ENCODE assay signal across 12 mouse cellular contexts in the genomic region with DNA sequence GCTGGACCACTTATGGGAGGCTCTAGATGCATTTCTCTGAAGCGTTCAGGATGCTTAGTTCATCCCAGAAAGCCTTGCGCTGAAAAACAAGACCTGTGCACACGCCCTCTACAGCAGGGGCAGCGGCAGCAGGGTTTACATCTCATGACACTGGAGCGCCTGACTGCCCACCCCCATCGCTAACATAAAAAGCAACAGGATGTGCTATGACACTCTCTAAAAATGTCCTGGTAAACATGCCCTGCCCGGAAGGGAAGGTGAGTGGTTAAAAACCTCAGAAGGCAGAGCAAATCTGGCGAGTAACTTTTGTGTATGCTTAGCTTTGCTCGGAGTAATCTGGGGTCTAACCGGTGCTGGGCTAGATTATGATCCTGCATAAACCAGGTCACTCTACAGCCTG.
A peak's percentile ranks its signal among the peaks of the same experiment; 100 is the strongest.
DNase-seq lines count a peak whose midpoint lies in the region; TF ChIP-seq lines count a peak whose summit lies in the region.
"Had no signal": no experiment of that assay in that cellular context is flagged by ENCODE, and none has a peak within 500 bp of the region (broad histone marks: within the 10 kb centered on the region; RNA-seq: fewer than 3 reads in every experiment).

No protein-coding gene starts in this region.

- no peak overlapping the region for H3K4me3 ChIP-seq in cerebellum, adult 2 months (replicated peaks; ENCODE audit: insufficient read depth, low read depth, low read length)
- H3K4me3 ChIP-seq: forebrain, embryonic 10.5 days; heart, adult 2 months; intestine, embryonic 15.5 days had no signal

- WGBS in cerebellum, adult 2 months = 86% methylated on average over 10 of the region's 10 CpGs

- H3K27me3 ChIP-seq in cerebellum, adult 2 months (ENCODE audit: control insufficient read depth, insufficient read depth, low read length) = no peaks in the 10 kb centered on the region; the same call in 1 of the 2 replicates
- H3K27me3 ChIP-seq: intestine, embryonic 15.5 days had no signal

- no peak for TF ChIP-seq CTCF in cerebellum, adult 2 months (IDR thresholded peaks at IDR 0.05; ENCODE audit: borderline replicate concordance, insufficient read depth, low read depth, low read length)

- no peak for TF ChIP-seq POLR2A in cerebellum, adult 2 months (IDR thresholded peaks at IDR 0.05; ENCODE audit: borderline replicate concordance, insufficient read depth, low read length)

- H3K4me1 ChIP-seq in cerebellum, adult 2 months (ENCODE audit: control insufficient read depth, insufficient read depth, low read length) = no peaks in the 10 kb centered on the region

- no peak overlapping the region for H3K27ac ChIP-seq in cerebellum, adult 2 months (ENCODE audit: insufficient read depth, low read length)
- H3K27ac ChIP-seq: forebrain, embryonic 10.5 days; heart, adult 2 months; intestine, embryonic 15.5 days had no signal

- DNase-seq in A20 (ENCODE audit: low read depth, low spot score) = peak; percentile 64
- peak; percentile 84 for DNase-seq in CD4-positive, CD25-positive, alpha-beta regulatory T cell, adult 2 months (ENCODE audit: low read depth, low spot score)
- peak; percentile 7 for DNase-seq in lung, postnatal 14 days
- peak; percentile 55 for DNase-seq in spleen, adult 12 weeks (ENCODE audit: low spot score)
- DNase-seq in left cerebral cortex, adult 11 months (ENCODE audit: low spot score) = no peak
- no peak for DNase-seq in cerebellum, adult 11 months
- DNase-seq in cerebellum, adult 2 months = no peak
- no peak for DNase-seq in kidney, postnatal 25 days
- DNase-seq: cerebellum, adult 18-20 months had no signal

Comparison
In these comparisons a context has a peak if more than half of its experiments do, and no peak if none do; other contexts are left out.
1. DNase-seq: peak in A20 (single experiment), CD4-positive, CD25-positive, alpha-beta regulatory T cell, adult 2 months (single experiment), lung, postnatal 14 days (single experiment) and spleen, adult 12 weeks (single experiment); none in left cerebral cortex, adult 11 months (single experiment), cerebellum, adult 11 months (single experiment), cerebellum, adult 2 months (0 of 2) and kidney, postnatal 25 days (0 of 2).